Mouse (Mus musculus) CH12.LX (cell line): ENCODE results near the gene Yap1. TPM values are rescaled to one million over a fixed set of nuclear protein-coding genes. Genes with fewer than 3 reads are reported as not detected.

Experiments used
- DNase-seq: peaks from one replicate; pipeline ENCODE4 v3.0.0-alpha.2; 2013; ENCODE audit errors: extremely low read depth
- H3K27ac ChIP-seq: 2 replicates; pipeline ENCODE4 v1.5.1; 2012; ENCODE audit warnings: low read depth, mild to moderate bottlenecking, control low read depth, moderate library complexity; ENCODE audit not compliant: insufficient read depth
- H3K27me3 ChIP-seq: replicated peaks from 2 replicates; pipeline ENCODE3; 2012; ENCODE audit warnings: inconsistent platforms
- H3K36me3 ChIP-seq, 2 experiments: replicated peaks in 1 of 2; 2 replicates each; pipeline versions ENCODE3 to v1.6.1; 2012; ENCODE audit warnings: inconsistent platforms in 1 of 2, low read length in 1 of 2, mild to moderate bottlenecking in 1 of 2, mixed read lengths in 1 of 2, moderate library complexity in 1 of 2; ENCODE audit not compliant: control insufficient read depth in 1 of 2, insufficient read depth in 1 of 2
- H3K4me1 ChIP-seq, 2 experiments: 2 replicates each; pipeline ENCODE4 v1.6.1; 2012; ENCODE audit warnings: inconsistent platforms in 1 of 2, moderate library complexity in 1 of 2; ENCODE audit not compliant: insufficient read depth in 2 of 2, control insufficient read depth in 1 of 2
- H3K4me2 ChIP-seq: 2 replicates; pipeline ENCODE4 v1.6.1; 2012; ENCODE audit warnings: low read depth, mild to moderate bottlenecking, control low read depth; ENCODE audit not compliant: poor library complexity, insufficient read depth, severe bottlenecking
- H3K4me3 ChIP-seq, 3 experiments: fragments of 150-350 bp in 1 of 3; sonication (generic) in 1 of 3; replicated peaks in 1 of 3; 2 replicates each; pipeline versions ENCODE3 to v1.5.1; 2011 to 2012; ENCODE audit warnings: low read depth in 2 of 3, low read length in 2 of 3, mild to moderate bottlenecking in 2 of 3, moderate library complexity in 2 of 3, control low read depth in 1 of 3, improper control_type of control experiment in 1 of 3, inconsistent platforms in 1 of 3, mixed read lengths in 1 of 3; ENCODE audit not compliant: poor library complexity in 1 of 3
- H3K79me2 ChIP-seq: replicated peaks from 2 replicates; pipeline ENCODE4 v1.6.1; 2012; ENCODE audit warnings: mild to moderate bottlenecking, moderate library complexity; ENCODE audit not compliant: control insufficient read depth, poor library complexity, insufficient read depth, severe bottlenecking; ENCODE audit errors: extremely low read depth
- H3K9ac ChIP-seq: 2 replicates; pipeline ENCODE4 v1.6.1; 2012; ENCODE audit warnings: low read depth, mild to moderate bottlenecking, control low read depth, moderate library complexity; ENCODE audit not compliant: insufficient read depth
- H3K9me3 ChIP-seq: replicated peaks from 2 replicates; pipeline ENCODE3; 2012; ENCODE audit warnings: low read length, inconsistent platforms, mixed read lengths
- CHD1 ChIP-seq: IDR thresholded peaks from 2 replicates; pipeline ENCODE4 v1.6.1; 2012; ENCODE audit warnings: low read depth, low read length, improper control_type of control experiment, inconsistent platforms
- CHD2 ChIP-seq: IDR thresholded peaks from 2 replicates; pipeline ENCODE4 v1.6.1; 2011; ENCODE audit warnings: low read length, improper control_type of control experiment
- ELF1 ChIP-seq: IDR thresholded peaks from 2 replicates; pipeline ENCODE4 v1.6.1; 2014; ENCODE audit warnings: low read depth, mild to moderate bottlenecking, inconsistent platforms, low read length, improper control_type of control experiment
- EP300 ChIP-seq: IDR thresholded peaks from 2 replicates; pipeline ENCODE4 v1.6.1; 2011; ENCODE audit warnings: low read length, improper control_type of control experiment
- ETS1 ChIP-seq: conservative IDR thresholded peaks from 2 replicates; pipeline ENCODE4 v1.6.1; 2012; ENCODE audit warnings: low read depth, mild to moderate bottlenecking, inconsistent platforms, low read length, improper control_type of control experiment, moderate library complexity
- IRF4 ChIP-seq: IDR thresholded peaks from 2 replicates; pipeline ENCODE4 v1.6.1; 2014; ENCODE audit warnings: low read depth, mild to moderate bottlenecking, inconsistent platforms, low read length, improper control_type of control experiment
- JUN ChIP-seq: IDR thresholded peaks from 2 replicates; pipeline ENCODE4 v1.6.1; 2011; ENCODE audit warnings: low read depth, mild to moderate bottlenecking, low read length, improper control_type of control experiment, moderate library complexity; ENCODE audit not compliant: insufficient read depth
- KAT2A ChIP-seq: IDR thresholded peaks from 2 replicates; pipeline ENCODE4 v1.6.1; 2012; ENCODE audit warnings: low read length, improper control_type of control experiment, inconsistent platforms; ENCODE audit not compliant: insufficient replicate concordance
- MAFK ChIP-seq: IDR thresholded peaks from 2 replicates; pipeline ENCODE4 v1.6.1; 2011; ENCODE audit warnings: low read length, improper control_type of control experiment; ENCODE audit not compliant: insufficient replicate concordance
- MEF2A ChIP-seq: IDR thresholded peaks from 2 replicates; pipeline ENCODE4 v1.6.1; 2014; ENCODE audit warnings: low read depth, mild to moderate bottlenecking, inconsistent platforms, low read length, improper control_type of control experiment, borderline replicate concordance
- MXI1 ChIP-seq: IDR thresholded peaks from 2 replicates; pipeline ENCODE4 v1.6.1; 2011; ENCODE audit warnings: mild to moderate bottlenecking, low read depth, low read length, improper control_type of control experiment
- MYC ChIP-seq: IDR thresholded peaks from 2 replicates; pipeline ENCODE4 v1.6.1; 2011; ENCODE audit warnings: low read depth, mild to moderate bottlenecking, improper control_type of control experiment, low read length
- NRF1 ChIP-seq: IDR thresholded peaks from 2 replicates; pipeline ENCODE4 v1.6.1; 2014; ENCODE audit warnings: low read depth, mild to moderate bottlenecking, inconsistent platforms, low read length, improper control_type of control experiment, moderate library complexity
- PAX5 ChIP-seq: IDR thresholded peaks from 2 replicates; pipeline ENCODE4 v1.6.1; 2012; ENCODE audit warnings: low read length, inconsistent platforms, mixed read lengths
- POLR2AphosphoS2 ChIP-seq: IDR thresholded peaks from 2 replicates; pipeline ENCODE4 v1.6.1; 2011; ENCODE audit warnings: low read depth, low read length, improper control_type of control experiment
- RAD21 ChIP-seq: IDR thresholded peaks from 2 replicates; pipeline ENCODE4 v1.6.1; 2011; ENCODE audit warnings: low read depth, mild to moderate bottlenecking, low read length, improper control_type of control experiment, moderate library complexity
- RCOR1 ChIP-seq: conservative IDR thresholded peaks from 2 replicates; pipeline ENCODE4 v1.6.1; 2012; ENCODE audit warnings: low read depth, mild to moderate bottlenecking, inconsistent platforms, low read length, improper control_type of control experiment
- TBP ChIP-seq: conservative IDR thresholded peaks from 2 replicates; pipeline ENCODE4 v1.6.1; 2011; ENCODE audit warnings: low read depth, low read length, improper control_type of control experiment
- ZC3H11A ChIP-seq: IDR thresholded peaks from 2 replicates; pipeline ENCODE4 v1.6.1; 2012; ENCODE audit warnings: low read depth, mild to moderate bottlenecking, inconsistent platforms, low read length, improper control_type of control experiment
- ZNF384 ChIP-seq: IDR thresholded peaks from 2 replicates; pipeline ENCODE4 v1.6.1; 2012; ENCODE audit warnings: low read depth, low read length, improper control_type of control experiment, inconsistent platforms
- dilution Hi-C: fragments of 300-500 bp; cut with MboI; formaldehyde crosslinking; loops from 2 replicates; pipeline ENCODE4 v1.14.3; 2020; ENCODE audit warnings: low sequenced_read_pairs; ENCODE audit not compliant: extremely low pct_unique_long_range_greater_than_20kb, extremely low pct_ligation_motif_present
- in situ Hi-C: fragments of 300-500 bp; cut with MboI; formaldehyde crosslinking; loops from 3 replicates; pipeline ENCODE4 v1.14.3; 2019; ENCODE audit warnings: low sequenced_read_pairs, low pct_ligation_motif_present, low pct_unique_long_range_greater_than_20kb, mixed read lengths
- polyA plus RNA-seq: library from polyadenylated mRNA; unstranded; fragments of >175 nt; gene quantifications from 2 replicates; pipeline ENCODE4 v1.2.1, GENCODE M21; 2012; ENCODE audit warnings: low read depth; ENCODE audit not compliant: insufficient read length
- total RNA-seq, 2 experiments: library from RNA; depleted of rRNA; stranded (reverse); fragments of 300-350 nt in 1 of 2; fragments of >200 nt in 1 of 2; gene quantifications; 2 replicates each; pipeline ENCODE4 v1.2.3; 2012 to 2014

Gene Yap1
- total and polyA plus RNA-seq, 3 experiments: 0.06 TPM; not detected in 2

- H3K4me2 ChIP-seq: no peak overlapping the region
- 0 out of 4 replicates have a peak, but pooled peaks cover 0 to 2% of the 10 kb centered on the region in 2 experiments for H3K4me1 ChIP-seq
- peaks cover 15% of the 10 kb centered on the region for H3K9me3 ChIP-seq
- no peaks in the 10 kb centered on the region for H3K36me3 ChIP-seq
- in situ Hi-C loops: no loop called here
- TF ChIP-seq MYC: no peak
- no peak overlapping the region for H3K9ac ChIP-seq
- no peak overlapping the region for H3K4me3 ChIP-seq
- H3K27ac ChIP-seq: no peak overlapping the region
- no peaks in the 10 kb centered on the region for H3K79me2 ChIP-seq
- H3K27me3 ChIP-seq: no peaks in the 10 kb centered on the region
- DNase-seq: no peak
- dilution Hi-C loops: no loop called here
Observed at GRCm38 (mm10) chr9:8001352-8001751, 3.0 kb downstream of the Yap1 start.

- H3K4me2 ChIP-seq: no peak overlapping the region
- no peaks in the 10 kb centered on the region for H3K9me3 ChIP-seq
- dilution Hi-C loops (no loop called here), in situ Hi-C loops (no loop called here)
- H3K4me3 ChIP-seq: no peak overlapping the region
- TF ChIP-seq MEF2A (no peak), ZNF384 (no peak), IRF4 (no peak), EP300 (no peak), CHD1 (no peak), CHD2 (no peak), TBP (no peak), MAFK (no peak), MXI1 (no peak), MYC (no peak), ELF1 (no peak), ZC3H11A (no peak), KAT2A (no peak), POLR2AphosphoS2 (no peak), JUN (no peak), RCOR1 (no peak), RAD21 (no peak), ETS1 (no peak), NRF1 (no peak), PAX5 (no peak)
- H3K79me2 ChIP-seq: no peaks in the 10 kb centered on the region
- no peak for DNase-seq
- no peaks in the 10 kb centered on the region for H3K36me3 ChIP-seq
- no peak overlapping the region for H3K27ac ChIP-seq
- H3K9ac ChIP-seq: no peak overlapping the region
- no peaks in the 10 kb centered on the region for H3K27me3 ChIP-seq
- H3K4me1 ChIP-seq: no peaks in the 10 kb centered on the region
Observed at GRCm38 (mm10) chr9:7994275-7994674, 10.1 kb downstream of the Yap1 start.
